9 mouse cellular contexts compared by ENCODE assay signal in genomic region chr14:54443196-54443595, GRCm38 (mm10). TPM values are rescaled to one million over a fixed set of nuclear protein-coding genes. Genes with fewer than 3 reads are reported as not detected.
DNase-seq lines count a peak whose midpoint lies in the region; ATAC-seq and TF ChIP-seq lines count a peak whose summit lies in the region.
"Had no signal": no experiment of that assay in that cellular context is flagged by ENCODE, and none has a peak within 500 bp of the region (broad histone marks: within the 10 kb centered on the region; RNA-seq: fewer than 3 reads in every experiment).

No protein-coding gene starts in this region.

- no peak for TF ChIP-seq CTCF in brain, embryonic 14.5 days (IDR thresholded peaks at IDR 0.05; ENCODE audit: borderline replicate concordance, extremely low read depth, insufficient read depth, insufficient read length)

- ATAC-seq in limb, embryonic 11.5 days (ENCODE audit: insufficient number of reproducible peaks, low FRiP score, low TSS enrichment, low read depth) = peak; percentile 74
- ATAC-seq in stomach, embryonic 16.5 days (ENCODE audit: insufficient read depth, low FRiP score) = peak; percentile 86

- TF ChIP-seq POLR2A in brain, embryonic 14.5 days (IDR thresholded peaks at IDR 0.05; ENCODE audit: borderline replicate concordance, extremely low read depth, insufficient read depth, insufficient read length, poor library complexity, severe bottlenecking) = no peak

- peak overlapping the region; percentile 49 for H3K9ac ChIP-seq in limb, embryonic 11.5 days (ENCODE audit: low read length)
- H3K9ac ChIP-seq in stomach, embryonic 16.5 days (ENCODE audit: low read length) = peak overlapping the region; percentile 37; the same call in 1 of the 2 replicates

- H3K4me3 ChIP-seq in limb, embryonic 11.5 days (ENCODE audit: low read depth, low read length) = no peak overlapping the region
- H3K4me3 ChIP-seq in stomach, embryonic 16.5 days (replicated peaks; ENCODE audit: low read length) = no peak overlapping the region
- H3K4me3 ChIP-seq: erythroblast, embryonic 14.5 days had no signal

- no peaks in the 10 kb centered on the region for H3K9me3 ChIP-seq in limb, embryonic 11.5 days (ENCODE audit: control insufficient read depth, low read length)
- no peaks in the 10 kb centered on the region for H3K9me3 ChIP-seq in stomach, embryonic 16.5 days (replicated peaks; ENCODE audit: control insufficient read depth, low read length)

- H3K4me1 ChIP-seq in limb, embryonic 11.5 days (ENCODE audit: control insufficient read depth, insufficient read depth, low read length) = peaks cover 19% of the 10 kb centered on the region
- peaks cover 16% of the 10 kb centered on the region for H3K4me1 ChIP-seq in stomach, embryonic 16.5 days (ENCODE audit: control insufficient read depth, insufficient read depth, low read length)

- WGBS in limb, embryonic 11.5 days = 2% methylated on average over 3 of the region's 3 CpGs
- 17% methylated on average over 3 of the region's 3 CpGs for WGBS in stomach, embryonic 16.5 days

- DNase-seq in adrenal gland, postnatal 14 days = peak; percentile 53
- DNase-seq in adrenal gland, postnatal 25 days = no peak
- DNase-seq in brain, embryonic 14.5 days (ENCODE audit: low read depth) = peak; percentile 41
- peak; percentile 67 to 83 for DNase-seq in gastrocnemius, postnatal 4 days (ENCODE audit: low spot score in 2 of 2)
- DNase-seq in limb, embryonic 11.5 days (ENCODE audit: low spot score) = peak; percentile 75
- no peak for DNase-seq in right cerebral cortex, postnatal 4 days
- DNase-seq in adrenal gland, adult 18-20 months (ENCODE audit: low spot score in 2 of 2) = no peak

- peak overlapping the region; percentile 56 for H3K27ac ChIP-seq in limb, embryonic 11.5 days (replicated peaks; ENCODE audit: low read depth, low read length)
- peak overlapping the region; percentile 94 for H3K27ac ChIP-seq in stomach, embryonic 16.5 days (ENCODE audit: low read length)

- H3K27me3 ChIP-seq in limb, embryonic 11.5 days (ENCODE audit: control insufficient read depth, insufficient read depth, low read length) = no peaks in the 10 kb centered on the region
- H3K27me3 ChIP-seq in stomach, embryonic 16.5 days (ENCODE audit: control insufficient read depth, insufficient read depth, low read length) = no peaks in the 10 kb centered on the region

- H3K36me3 ChIP-seq in limb, embryonic 11.5 days (ENCODE audit: control insufficient read depth, insufficient read depth, low read length) = peaks cover 11% of the 10 kb centered on the region
- H3K36me3 ChIP-seq in stomach, embryonic 16.5 days (ENCODE audit: control insufficient read depth, insufficient read depth, low read length) = peaks cover 8% of the 10 kb centered on the region

- no peak overlapping the region for H3K4me2 ChIP-seq in limb, embryonic 11.5 days (ENCODE audit: low read depth, severe bottlenecking)
- peak overlapping the region; percentile 14; the same call in 1 of the 2 replicates for H3K4me2 ChIP-seq in stomach, embryonic 16.5 days (ENCODE audit: low read depth, low read length)

RNA-seq across cellular contexts. Expression of gene Mmp14, which starts 11.8 kb away (rescaled TPM):
- 77.7 and 101 TPM in 2 replicates for total RNA-seq in adrenal gland, postnatal 14 days (2021)
- 56.4 and 68.5 TPM in 2 replicates for total RNA-seq in adrenal gland, postnatal 25 days (2021)
- polyA plus RNA-seq in brain, embryonic 14.5 days (2012; rRNA removed) = 80.4 and 83.8 TPM in 2 replicates
- 100 to 1,000 TPM; 222 to 237 TPM for total RNA-seq in gastrocnemius, postnatal 4 days (2021)
- 97.8 and 101 TPM in 2 replicates for polyA plus RNA-seq in limb, embryonic 11.5 days (2014; fragmentation: Nextera tagmentation; extraction: Ambion mirVana)
- polyA plus RNA-seq in stomach, embryonic 16.5 days (2015; fragmentation: Nextera tagmentation; extraction: Ambion mirVana) = 120 and 126 TPM in 2 replicates
- total RNA-seq in adrenal gland, adult 18-20 months (2021) = 10 to 100 TPM; 26.4 to 38.4 TPM

RNA-seq across cellular contexts. Expression of gene Mrpl52, which starts 16.5 kb away (rescaled TPM):
- total RNA-seq in adrenal gland, postnatal 14 days (2021) = 186 TPM in 2 replicates
- 197 and 205 TPM in 2 replicates for total RNA-seq in adrenal gland, postnatal 25 days (2021)
- 186 and 230 TPM in 2 replicates for polyA plus RNA-seq in brain, embryonic 14.5 days (2012; rRNA removed)
- total RNA-seq in gastrocnemius, postnatal 4 days (2021) = 100 to 1,000 TPM; 151 to 166 TPM
- 228 and 236 TPM in 2 replicates for polyA plus RNA-seq in limb, embryonic 11.5 days (2014; fragmentation: Nextera tagmentation; extraction: Ambion mirVana)
- polyA plus RNA-seq in stomach, embryonic 16.5 days (2015; fragmentation: Nextera tagmentation; extraction: Ambion mirVana) = 206 and 264 TPM in 2 replicates
- total RNA-seq in adrenal gland, adult 18-20 months (2021) = 100 to 1,000 TPM; 180 to 210 TPM

RNA-seq across cellular contexts. Expression of gene Lrp10, which starts 20.7 kb away (rescaled TPM):
- 92.0 and 92.5 TPM in 2 replicates for total RNA-seq in adrenal gland, postnatal 14 days (2021)
- 109 and 130 TPM in 2 replicates for total RNA-seq in adrenal gland, postnatal 25 days (2021)
- polyA plus RNA-seq in brain, embryonic 14.5 days (2012; rRNA removed) = 39.6 and 41.5 TPM in 2 replicates
- 10 to 100 TPM; 39.0 to 42.9 TPM for total RNA-seq in gastrocnemius, postnatal 4 days (2021)
- polyA plus RNA-seq in limb, embryonic 11.5 days (2014; fragmentation: Nextera tagmentation; extraction: Ambion mirVana) = 18.9 and 19.6 TPM in 2 replicates
- 39.6 and 40.3 TPM in 2 replicates for polyA plus RNA-seq in stomach, embryonic 16.5 days (2015; fragmentation: Nextera tagmentation; extraction: Ambion mirVana)
- total RNA-seq in adrenal gland, adult 18-20 months (2021) = 100 to 1,000 TPM in 1 of 2 experiments, 10 to 100 TPM in 1; 95.4 to 119 TPM

RNA-seq across cellular contexts. Expression of gene Slc7a7, which starts 25.6 kb away (rescaled TPM):
- 4.6 and 6.5 TPM in 2 replicates for total RNA-seq in adrenal gland, postnatal 14 days (2021)
- 5.4 and 5.9 TPM in 2 replicates for total RNA-seq in adrenal gland, postnatal 25 days (2021)
- 7.2 and 8.0 TPM in 2 replicates for polyA plus RNA-seq in brain, embryonic 14.5 days (2012; rRNA removed)
- total RNA-seq in gastrocnemius, postnatal 4 days (2021) = 1 to 10 TPM; 6.2 to 7.3 TPM
- polyA plus RNA-seq in limb, embryonic 11.5 days (2014; fragmentation: Nextera tagmentation; extraction: Ambion mirVana) = 3.1 and 3.6 TPM in 2 replicates
- polyA plus RNA-seq in stomach, embryonic 16.5 days (2015; fragmentation: Nextera tagmentation; extraction: Ambion mirVana) = 19.0 and 23.0 TPM in 2 replicates
- total RNA-seq in adrenal gland, adult 18-20 months (2021) = 1 to 10 TPM; 3.1 to 4.5 TPM

RNA-seq across cellular contexts. Expression of gene Rem2, which starts 32.7 kb away (rescaled TPM):
- 0.75 and 0.93 TPM in 2 replicates for total RNA-seq in adrenal gland, postnatal 14 days (2021)
- total RNA-seq in adrenal gland, postnatal 25 days (2021) = 0.64 and 0.67 TPM in 2 replicates
- polyA plus RNA-seq in brain, embryonic 14.5 days (2012; rRNA removed) = 24.7 and 31.3 TPM in 2 replicates
- not detected for total RNA-seq in gastrocnemius, postnatal 4 days (2021)
- 4.7 and 5.3 TPM in 2 replicates for polyA plus RNA-seq in limb, embryonic 11.5 days (2014; fragmentation: Nextera tagmentation; extraction: Ambion mirVana)
- 1.5 TPM in 2 replicates for polyA plus RNA-seq in stomach, embryonic 16.5 days (2015; fragmentation: Nextera tagmentation; extraction: Ambion mirVana)
- 1 to 10 TPM in 1 of 2 experiments, under 1 TPM in 1; 0.26 to 1.1 TPM for total RNA-seq in adrenal gland, adult 18-20 months (2021)
- polyA plus RNA-seq: erythroblast, embryonic 14.5 days had no signal

Comparison
In these comparisons a context has a peak if more than half of its experiments do, and no peak if none do; other contexts are left out.
1. DNase-seq: peak in adrenal gland, postnatal 14 days (single experiment), brain, embryonic 14.5 days (single experiment), gastrocnemius, postnatal 4 days (2 of 2) and limb, embryonic 11.5 days (single experiment); none in adrenal gland, postnatal 25 days (single experiment), right cerebral cortex, postnatal 4 days (single experiment) and adrenal gland, adult 18-20 months (0 of 2).